Mouse (Mus musculus) liver, postnatal 0 days (tissue): Measurements from ENCODE around the gene Nfib.

Experiments
- CTCF ChIP-seq: sonication (generic); IDR thresholded peaks from 2 replicates; pipeline ENCODE4 v1.5.1; 2016; ENCODE audit warnings: antibody characterized with exemption, low read depth
- EP300 ChIP-seq: IDR thresholded peaks from 2 replicates; pipeline ENCODE4 v1.6.1; 2016; ENCODE audit warnings: antibody characterized with exemption, low read depth, mild to moderate bottlenecking

GRCm38 (mm10) chr4:82383991-82384731, 321.4 kb downstream of the Nfib start:
- TF ChIP-seq CTCF (no peak), EP300 (no peak)
